Mouse (Mus musculus): ENCODE results near the gene Gga1. TPM values are rescaled to one million over a fixed set of nuclear protein-coding genes. Genes with fewer than 3 reads are reported as not detected.

Gga1 gene
- polyA plus RNA-seq, 1 experiment from 2014 or later = 56.2 TPM

GRCm38 (mm10) chr15:78900585-78901421 is 23.8 kb downstream of the Gga1 start:
- Histone ChIP-seq H3K4me1 (peaks cover 49% of the 10 kb centered on the region), H3K27me3 (no peaks in the 10 kb centered on the region), H3K9ac (peak overlapping the region; percentile 87), H3K36me3 (peaks cover 27% of the 10 kb centered on the region), H3K4me3 (peak overlapping the region; percentile 86), H3K9me3 (no peaks in the 10 kb centered on the region), H3K27ac (peak overlapping the region; percentile 74), H3K4me2 (peak overlapping the region; percentile 90)
- peak; percentile 37; the same call in 1 of the 2 replicates for ATAC-seq (ENCODE audit: borderline replicate concordance, extremely low read depth, low FRiP score, low TSS enrichment)
- WGBS = 12% methylated on average over 18 of the region's 18 CpGs

GRCm38 (mm10) chr15:78901422-78901789 is 24.4 kb downstream of the Gga1 start:
- H3K4me2 ChIP-seq = peak overlapping the region; percentile 90
- no peaks in the 10 kb centered on the region for H3K27me3 ChIP-seq
- H3K27ac ChIP-seq = peak overlapping the region; percentile 74; the same call in 1 of the 2 replicates
- H3K9me3 ChIP-seq = no peaks in the 10 kb centered on the region
- H3K36me3 ChIP-seq = peaks cover 33% of the 10 kb centered on the region
- H3K9ac ChIP-seq = peak overlapping the region; percentile 87
- 32% methylated on average over 8 of the region's 8 CpGs for WGBS
- peak overlapping the region; percentile 86 for H3K4me3 ChIP-seq
- peaks cover 45% of the 10 kb centered on the region for H3K4me1 ChIP-seq
- no peak for ATAC-seq (ENCODE audit: borderline replicate concordance, extremely low read depth, low FRiP score, low TSS enrichment)

DNA sequence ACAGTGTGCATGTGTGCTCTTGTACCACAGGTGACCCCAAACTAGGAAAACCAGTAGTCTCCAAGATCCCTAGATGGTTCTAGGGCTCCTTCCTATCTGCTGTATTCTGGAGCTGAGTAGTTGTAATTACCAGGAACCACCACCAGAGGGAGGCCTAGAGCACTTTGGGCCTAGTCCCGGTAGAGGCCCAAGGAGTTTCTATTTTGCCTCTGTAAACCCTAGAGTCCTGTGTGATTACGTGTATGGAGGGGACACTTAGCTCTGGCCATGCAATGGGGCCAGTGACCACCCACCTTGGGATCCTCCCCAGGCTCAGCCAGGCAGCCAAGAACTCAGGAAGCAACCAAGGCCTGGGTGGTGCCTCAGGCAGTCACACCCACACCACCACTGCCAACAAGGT is 26.3 kb downstream of the Gga1 start:
- WGBS = 2% methylated on average over 2 of the region's 2 CpGs
- peaks cover 35% of the 10 kb centered on the region for H3K4me1 ChIP-seq
- ATAC-seq (ENCODE audit: borderline replicate concordance, extremely low read depth, low FRiP score, low TSS enrichment) = no peak
- H3K9ac ChIP-seq = 0 out of 2 replicates have a peak overlapping the region, but pooled peaks have one; percentile 4
- no peaks in the 10 kb centered on the region for H3K27me3 ChIP-seq
- H3K27ac ChIP-seq = no peak overlapping the region
- H3K4me3 ChIP-seq = no peak overlapping the region
- H3K36me3 ChIP-seq = peaks cover 52% of the 10 kb centered on the region
- no peak overlapping the region for H3K4me2 ChIP-seq
- H3K9me3 ChIP-seq = no peaks in the 10 kb centered on the region

DNA sequence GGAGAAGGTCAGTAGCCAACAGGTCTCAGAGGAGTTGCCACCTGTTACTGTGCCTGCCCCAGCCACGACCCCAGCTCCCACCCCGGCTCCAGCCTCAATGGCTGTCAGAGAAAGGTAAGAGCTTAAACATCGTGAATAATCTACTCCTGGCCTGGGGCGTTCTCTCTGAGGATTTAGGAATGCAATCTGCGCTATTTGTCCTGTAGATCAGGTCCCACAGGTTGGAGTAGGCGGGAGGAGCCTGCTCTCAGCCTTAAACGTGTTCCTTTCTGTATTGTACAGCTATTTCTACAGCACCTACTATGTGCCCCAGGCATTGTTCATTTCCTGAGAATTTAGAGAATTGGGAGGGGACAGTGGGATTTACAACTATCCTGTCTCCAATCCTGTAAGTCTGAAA is 31.4 kb downstream of the Gga1 start:
- H3K27me3 ChIP-seq = no peaks in the 10 kb centered on the region
- no peaks in the 10 kb centered on the region for H3K9me3 ChIP-seq
- H3K4me2 ChIP-seq = no peak overlapping the region
- H3K36me3 ChIP-seq = peaks cover 73% of the 10 kb centered on the region
- no peak overlapping the region for H3K4me3 ChIP-seq
- ATAC-seq (ENCODE audit: borderline replicate concordance, extremely low read depth, low FRiP score, low TSS enrichment) = no peak
- H3K27ac ChIP-seq = no peak overlapping the region
- peaks cover 5% of the 10 kb centered on the region for H3K4me1 ChIP-seq
- WGBS = 53% methylated on average over 7 of the region's 7 CpGs
- H3K9ac ChIP-seq = no peak overlapping the region

GRCm38 (mm10) chr15:78908982-78909381 is 32.0 kb downstream of the Gga1 start:
- no peaks in the 10 kb centered on the region for H3K9me3 ChIP-seq
- H3K4me1 ChIP-seq = peaks cover 5% of the 10 kb centered on the region
- no peak for ATAC-seq (ENCODE audit: borderline replicate concordance, extremely low read depth, low FRiP score, low TSS enrichment)
- no peak overlapping the region for H3K4me3 ChIP-seq
- 83% methylated on average over 8 of the region's 8 CpGs for WGBS
- no peaks in the 10 kb centered on the region for H3K27me3 ChIP-seq
- no peak overlapping the region for H3K4me2 ChIP-seq
- no peak overlapping the region for H3K9ac ChIP-seq
- no peak overlapping the region for H3K27ac ChIP-seq
- peaks cover 67% of the 10 kb centered on the region for H3K36me3 ChIP-seq

DNA sequence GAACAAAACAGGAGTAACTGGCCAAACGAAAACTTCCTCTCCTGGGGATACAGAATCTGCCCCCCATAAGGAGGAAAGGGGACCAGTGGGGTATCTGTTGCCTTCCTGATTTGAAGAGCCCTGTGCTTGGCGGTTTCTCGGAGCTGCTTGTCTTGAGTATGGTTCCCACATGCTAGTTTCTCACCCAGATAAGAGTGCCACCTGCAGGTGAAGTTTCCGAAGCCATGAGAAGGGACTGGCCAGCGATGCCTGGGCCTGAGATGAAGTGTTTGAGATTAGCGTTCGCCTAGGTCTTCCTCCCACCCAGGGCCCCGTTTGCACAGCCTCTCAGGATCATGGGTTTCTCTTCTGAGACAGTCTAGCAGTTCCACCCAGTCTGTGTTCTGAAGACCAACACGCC is 35.0 kb downstream of the Gga1 start:
- WGBS = 33% methylated on average over 9 of the region's 9 CpGs

GRCm38 (mm10) chr15:78913632-78914090 is 36.7 kb downstream of the Gga1 start, which contains the start of gene Pdxp:
TSS of gene Pdxp (plus strand) at chr15:78913919.
- under 1% methylated on average over 50 of the region's 51 CpGs for WGBS

More for the DNA sequence above, 35.0 kb downstream of the Gga1 start:
- peaks cover 41% of the 10 kb centered on the region for H3K36me3 ChIP-seq
- H3K4me3 ChIP-seq = no peak overlapping the region
- no peaks in the 10 kb centered on the region for H3K9me3 ChIP-seq
- peaks cover 33% of the 10 kb centered on the region for H3K4me1 ChIP-seq
- no peak overlapping the region for H3K9ac ChIP-seq
- no peak overlapping the region for H3K27ac ChIP-seq
- H3K27me3 ChIP-seq = no peaks in the 10 kb centered on the region
- no peak overlapping the region for H3K4me2 ChIP-seq
- no peak for ATAC-seq (ENCODE audit: borderline replicate concordance, extremely low read depth, low FRiP score, low TSS enrichment)

DNA sequence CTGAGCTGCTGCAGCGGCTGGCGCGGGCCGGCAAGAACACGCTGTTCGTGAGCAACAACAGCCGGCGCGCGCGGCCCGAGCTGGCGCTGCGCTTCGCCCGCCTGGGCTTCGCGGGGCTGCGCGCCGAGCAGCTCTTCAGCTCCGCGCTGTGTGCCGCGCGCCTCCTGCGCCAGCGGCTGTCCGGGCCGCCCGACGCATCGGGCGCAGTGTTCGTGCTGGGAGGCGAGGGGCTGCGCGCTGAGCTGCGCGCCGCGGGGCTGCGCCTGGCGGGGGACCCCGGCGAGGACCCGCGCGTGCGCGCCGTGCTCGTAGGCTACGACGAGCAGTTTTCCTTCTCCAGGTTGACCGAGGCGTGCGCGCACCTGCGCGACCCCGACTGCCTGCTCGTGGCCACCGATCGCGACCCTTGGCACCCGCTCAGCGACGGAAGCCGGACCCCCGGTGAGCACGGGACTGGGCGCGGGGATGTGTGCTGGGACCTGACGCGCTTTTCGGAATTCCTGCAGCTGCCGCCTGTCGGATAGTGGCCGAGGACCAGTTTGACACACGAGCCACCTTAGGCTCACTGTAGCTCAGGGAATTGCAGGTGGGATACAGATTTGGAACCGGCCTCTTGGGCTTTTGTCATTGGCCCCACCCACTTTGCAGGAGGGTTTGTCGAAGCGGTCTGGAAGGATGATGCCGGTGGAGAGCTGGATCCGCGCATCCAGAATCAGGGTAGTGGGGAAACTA is 37.3 kb downstream of the Gga1 start:
- H3K9me3 ChIP-seq = no peaks in the 10 kb centered on the region
- peak overlapping the region; percentile 64 for H3K9ac ChIP-seq
- peak; percentile 71 for ATAC-seq (ENCODE audit: borderline replicate concordance, extremely low read depth, low FRiP score, low TSS enrichment)
- peak overlapping the region; percentile 97 for H3K4me2 ChIP-seq
- WGBS = under 1% methylated on average over 86 of the region's 87 CpGs
- peak overlapping the region; percentile 65 for H3K4me3 ChIP-seq
- peaks cover 28% of the 10 kb centered on the region for H3K36me3 ChIP-seq
- no peaks in the 10 kb centered on the region for H3K27me3 ChIP-seq
- H3K27ac ChIP-seq = peak overlapping the region; percentile 87
- H3K4me1 ChIP-seq = peaks cover 33% of the 10 kb centered on the region

More at GRCm38 (mm10) chr15:78913632-78914090, 36.7 kb downstream of the Gga1 start, which contains the start of gene Pdxp:
- no peaks in the 10 kb centered on the region for H3K27me3 ChIP-seq
- H3K4me2 ChIP-seq = peak within 1 kb of the TSS; percentile 97
- H3K36me3 ChIP-seq = peaks cover 29% of the 10 kb centered on the region
- H3K27ac ChIP-seq = peak within 1 kb of the TSS; percentile 87
- H3K4me1 ChIP-seq = peaks cover 33% of the 10 kb centered on the region
- H3K4me3 ChIP-seq = peak within 1 kb of the TSS; percentile 65
- peak; percentile 93 for ATAC-seq (ENCODE audit: borderline replicate concordance, extremely low read depth, low FRiP score, low TSS enrichment)
- H3K9ac ChIP-seq = peak within 1 kb of the TSS; percentile 64
- H3K9me3 ChIP-seq = no peaks in the 10 kb centered on the region

DNA sequence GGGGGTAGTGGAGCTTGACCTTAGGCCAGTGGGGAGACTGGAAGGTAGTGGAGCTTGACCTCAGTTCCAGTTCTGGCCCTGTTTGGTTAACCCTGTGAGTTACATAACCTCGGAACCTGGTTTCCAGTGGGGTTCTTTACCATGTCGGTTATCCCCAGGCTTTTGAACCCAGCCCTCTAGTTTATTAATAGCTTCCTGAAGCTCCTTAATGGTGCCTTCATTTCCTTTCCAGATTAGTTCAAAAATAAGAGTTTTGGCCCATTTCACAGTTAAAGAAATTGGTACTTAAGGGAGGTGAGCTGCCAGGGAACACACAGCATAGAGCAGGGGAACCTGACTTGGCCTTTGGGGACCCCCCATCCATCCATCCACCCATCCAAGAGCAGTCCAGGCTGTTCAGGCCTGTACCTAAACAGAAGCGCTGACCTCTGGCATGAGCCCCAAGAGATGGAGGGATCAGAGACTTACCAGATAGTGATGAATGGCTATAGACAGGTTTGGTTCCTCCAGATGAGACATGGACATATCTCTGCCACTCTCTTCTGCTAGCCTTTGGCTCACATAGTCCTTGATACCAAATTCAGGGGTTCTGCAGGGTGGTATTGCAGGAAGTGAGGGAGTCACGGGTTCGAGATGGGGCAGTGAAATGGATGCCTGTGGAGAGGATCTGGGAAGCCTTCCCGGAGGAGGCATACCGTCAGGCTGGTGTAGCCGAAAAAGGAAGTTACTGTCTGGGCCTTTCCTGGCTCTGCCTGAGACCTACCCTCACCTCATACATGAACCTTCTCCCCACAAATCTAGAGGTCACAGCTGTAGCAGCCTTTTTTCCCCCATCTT is 38.1 kb downstream of the Gga1 start:
- peak overlapping the region; percentile 65 for H3K4me3 ChIP-seq
- ATAC-seq (ENCODE audit: borderline replicate concordance, extremely low read depth, low FRiP score, low TSS enrichment) = no peak
- no peaks in the 10 kb centered on the region for H3K9me3 ChIP-seq
- peaks cover 23% of the 10 kb centered on the region for H3K36me3 ChIP-seq
- peak overlapping the region; percentile 97 for H3K4me2 ChIP-seq
- H3K27me3 ChIP-seq = no peaks in the 10 kb centered on the region
- peaks cover 33% of the 10 kb centered on the region for H3K4me1 ChIP-seq
- H3K9ac ChIP-seq = peak overlapping the region; percentile 64
- 41% methylated on average over 8 of the region's 8 CpGs for WGBS
- H3K27ac ChIP-seq = no peak overlapping the region; the same call in 1 of the 2 replicates

DNA sequence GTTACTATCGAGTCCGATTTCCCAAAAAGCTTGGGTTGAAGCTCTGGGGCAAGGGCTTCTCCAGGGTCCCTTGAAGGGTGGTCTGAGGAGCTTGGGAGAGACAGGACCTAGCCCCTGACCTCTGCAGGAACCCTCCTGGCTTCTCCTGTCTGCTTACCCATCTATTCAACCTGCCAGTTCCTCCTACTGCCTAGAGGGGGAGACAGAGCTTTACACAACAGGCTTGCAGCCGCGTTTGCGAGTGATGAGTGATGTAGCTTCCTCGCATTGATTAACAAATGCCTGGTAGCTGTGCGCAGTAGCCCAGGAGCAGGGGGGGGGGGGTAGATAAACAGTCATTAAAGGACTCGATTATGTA is 38.6 kb downstream of the Gga1 start:
- peak overlapping the region; percentile 21; the same call in 1 of the 2 replicates for H3K4me3 ChIP-seq
- peak; percentile 7; the same call in 1 of the 2 replicates for ATAC-seq (ENCODE audit: borderline replicate concordance, extremely low read depth, low FRiP score, low TSS enrichment)
- no peaks in the 10 kb centered on the region for H3K27me3 ChIP-seq
- peaks cover 33% of the 10 kb centered on the region for H3K4me1 ChIP-seq
- no peak overlapping the region for H3K27ac ChIP-seq
- peaks cover 18% of the 10 kb centered on the region; the same call in 1 of the 2 replicates for H3K36me3 ChIP-seq
- H3K4me2 ChIP-seq = peak overlapping the region; percentile 97
- WGBS = 3% methylated on average over 8 of the region's 8 CpGs
- H3K9ac ChIP-seq = no peak overlapping the region
- H3K9me3 ChIP-seq = no peaks in the 10 kb centered on the region

Data from lung, embryonic 15.5 days (tissue).